Mouse (Mus musculus) left cerebral cortex, adult 11 months (tissue): ENCODE data around the gene Nsg2.
"Not testable (repeated sequence)": the region's sequence is repeated elsewhere in the genome, so short reads cannot be mapped to it uniquely, and the experiment has no call there.

ENCODE experiments used
- DNase-seq: peaks from one replicate; pipeline ENCODE4 v3.0.0; 2022; ENCODE audit warnings: low spot score

The Nsg2 gene

GRCm38 (mm10) chr11:32000281-32000680 is at the start of gene Nsg2:
Gene Nsg2, plus strand, starts transcription at chr11:32000463.
- peak; percentile 81 for DNase-seq

- no peak for DNase-seq
These were observed 40.2 kb upstream of the Nsg2 start for GRCm38 (mm10) chr11:31960071-31960470.

DNA sequence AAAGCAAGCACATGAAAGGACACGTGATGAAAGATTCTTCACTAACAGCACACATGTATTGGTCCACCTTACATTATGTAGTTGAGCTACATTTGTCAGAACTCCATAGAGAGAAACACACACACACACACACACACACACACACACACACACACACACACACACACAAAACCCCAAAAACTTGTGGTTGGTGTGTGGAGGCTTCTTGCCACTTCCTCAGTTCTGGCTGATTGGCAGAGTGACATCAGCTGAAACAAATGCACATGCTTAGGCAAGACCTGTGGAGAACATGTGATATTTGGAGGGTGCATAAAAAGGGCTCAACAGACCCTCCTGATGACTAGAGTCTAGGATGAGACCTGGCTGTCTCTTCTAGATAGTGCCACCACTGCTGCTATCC is 36.3 kb upstream of the Nsg2 start:
- DNase-seq: no peak

DNA sequence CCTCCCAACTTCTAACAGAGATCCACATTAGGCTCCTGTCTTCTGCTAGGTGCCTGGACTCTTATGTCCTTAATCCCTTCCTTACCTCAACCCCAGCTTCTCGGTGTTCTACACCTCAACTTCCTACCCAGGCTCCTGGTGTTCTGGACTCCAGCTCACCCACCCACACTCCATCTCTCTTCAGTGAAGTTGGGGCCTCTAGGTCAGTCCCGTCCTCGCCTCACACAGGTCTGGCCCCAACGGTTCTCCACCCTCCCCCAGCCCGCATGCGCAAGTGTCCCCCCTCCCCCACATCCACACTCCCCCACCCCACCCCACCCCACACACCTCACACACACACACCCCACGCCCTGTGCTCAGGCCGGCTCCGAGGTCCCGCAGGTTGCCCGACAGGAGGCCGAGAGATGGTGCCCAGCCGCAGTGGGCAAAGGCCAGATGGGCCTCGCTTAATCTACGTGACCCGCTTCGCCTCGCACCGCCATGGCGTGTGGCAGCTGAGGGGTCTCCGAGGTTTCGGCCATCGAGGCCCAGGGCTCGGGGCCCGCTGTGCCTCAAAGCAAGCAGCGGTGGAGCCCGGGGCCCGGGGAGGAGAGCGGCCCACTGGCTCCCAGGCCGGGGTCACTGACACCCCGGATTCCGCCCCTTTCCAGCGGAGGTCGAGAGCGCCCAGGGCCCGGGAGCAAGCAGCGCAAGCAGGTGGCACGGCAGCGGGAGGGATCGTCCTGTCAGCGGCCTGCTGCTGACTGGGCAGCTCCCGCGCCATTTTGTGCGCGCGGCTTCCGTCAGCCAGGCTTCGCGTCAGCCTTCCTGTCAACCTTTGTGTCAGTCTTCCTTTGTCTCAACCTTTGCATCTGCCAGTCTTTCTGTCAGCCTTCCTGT is 34.8 kb upstream of the Nsg2 start, which contains the start of gene 4930524B15Rik:
4930524B15Rik (plus strand) TSS at position 337 of the 879 bp plus-strand sequence.
- no peak for DNase-seq

DNA sequence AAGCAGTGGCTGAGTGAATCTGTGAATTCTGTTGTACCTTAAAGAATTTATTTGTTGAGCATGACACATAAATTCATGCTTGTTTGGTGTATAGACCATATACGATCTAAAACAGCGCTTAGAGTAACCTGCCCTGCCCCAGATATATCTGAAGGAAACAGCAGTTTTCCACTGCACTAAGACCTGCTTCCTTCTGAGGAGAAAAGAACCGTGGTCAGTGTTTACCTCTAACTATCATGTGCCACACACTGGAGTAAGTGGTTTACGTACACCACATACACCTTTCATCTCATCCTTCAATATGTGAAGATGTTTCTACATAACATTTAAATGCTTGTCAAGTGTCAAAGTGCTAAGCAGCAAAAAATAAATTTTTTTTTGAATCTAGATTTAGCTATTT is 26.1 kb upstream of the Nsg2 start:
- DNase-seq: no peak

- DNase-seq: no peak
These were observed 25.4 kb upstream of the Nsg2 start for GRCm38 (mm10) chr11:31974826-31975225.

DNA sequence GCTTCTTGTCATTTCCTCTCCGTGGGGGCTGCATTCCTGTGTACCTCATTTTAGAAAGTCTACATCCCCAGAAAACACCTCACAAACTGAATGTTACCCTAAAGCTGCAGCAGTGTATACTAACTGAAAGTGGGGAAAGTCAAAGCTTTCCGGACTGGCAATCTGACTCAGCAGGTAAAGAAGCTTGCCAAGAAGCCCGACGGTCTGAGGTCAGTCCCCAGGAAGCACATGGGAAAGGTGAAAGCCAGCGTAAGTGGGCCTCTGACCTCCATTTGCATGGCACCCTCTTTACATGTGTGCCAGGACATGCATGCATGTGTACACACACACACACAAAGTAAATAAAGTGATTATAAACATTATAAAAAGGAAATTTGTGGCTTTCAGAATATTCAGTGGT is 24.6 kb upstream of the Nsg2 start:
- no peak for DNase-seq

DNA sequence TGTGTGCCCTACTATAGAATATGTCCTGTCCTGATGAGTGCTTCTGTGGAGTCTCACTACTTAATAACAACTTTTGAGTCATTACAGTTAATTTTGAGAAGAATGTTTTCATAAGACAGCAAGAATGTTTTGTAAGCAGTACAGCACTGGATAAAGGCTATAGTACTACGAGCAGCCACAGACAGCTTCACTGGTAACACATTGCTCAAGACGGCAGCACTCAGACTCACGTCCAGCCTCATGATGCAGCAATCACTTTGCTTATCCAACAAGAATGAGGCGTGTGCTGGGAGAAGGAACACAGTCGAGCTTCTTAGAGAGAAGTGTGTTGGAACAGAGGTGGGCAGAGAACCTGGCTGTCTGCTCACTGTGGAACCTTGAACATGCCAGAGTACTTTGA is 24.1 kb upstream of the Nsg2 start:
- no peak for DNase-seq

DNA sequence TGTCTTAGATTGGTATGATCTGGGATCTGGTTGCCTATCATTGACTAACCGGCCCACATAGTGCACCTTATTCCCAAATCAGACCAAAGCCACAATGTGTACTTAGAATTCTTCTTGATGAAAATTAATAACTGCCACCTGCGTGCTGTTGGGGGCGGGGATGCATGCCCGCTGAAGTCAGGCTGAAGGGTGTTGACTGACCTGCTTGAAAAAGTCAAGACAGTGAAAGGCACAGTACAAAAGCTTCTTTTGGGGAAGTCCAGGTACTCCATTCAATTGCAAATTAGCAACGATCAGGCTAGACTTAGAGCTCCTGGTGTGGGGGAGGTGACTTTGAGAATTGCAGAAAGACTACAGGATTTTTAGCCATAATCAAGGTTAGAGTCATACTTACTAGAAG is 20.2 kb upstream of the Nsg2 start:
- not testable (repeated sequence) for DNase-seq

DNA sequence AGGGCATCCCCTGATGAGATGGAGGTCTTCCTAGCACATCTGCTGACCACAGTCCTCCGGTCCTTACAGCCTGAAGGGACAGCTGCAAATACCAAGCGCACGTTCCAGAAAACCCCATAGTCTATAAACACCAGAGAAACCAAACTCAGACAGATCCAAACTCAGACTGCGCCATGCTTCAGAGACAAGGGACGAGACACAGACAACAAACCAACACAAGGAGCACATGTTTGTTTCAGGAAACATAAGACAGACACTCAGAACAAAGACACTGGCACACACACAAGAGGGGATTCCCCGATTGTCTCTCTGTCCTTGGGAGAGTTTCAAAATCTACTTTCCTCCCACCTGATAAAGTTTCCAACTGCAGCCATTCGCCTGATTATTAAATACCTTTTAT is 18.4 kb upstream of the Nsg2 start:
- DNase-seq: no peak

DNA sequence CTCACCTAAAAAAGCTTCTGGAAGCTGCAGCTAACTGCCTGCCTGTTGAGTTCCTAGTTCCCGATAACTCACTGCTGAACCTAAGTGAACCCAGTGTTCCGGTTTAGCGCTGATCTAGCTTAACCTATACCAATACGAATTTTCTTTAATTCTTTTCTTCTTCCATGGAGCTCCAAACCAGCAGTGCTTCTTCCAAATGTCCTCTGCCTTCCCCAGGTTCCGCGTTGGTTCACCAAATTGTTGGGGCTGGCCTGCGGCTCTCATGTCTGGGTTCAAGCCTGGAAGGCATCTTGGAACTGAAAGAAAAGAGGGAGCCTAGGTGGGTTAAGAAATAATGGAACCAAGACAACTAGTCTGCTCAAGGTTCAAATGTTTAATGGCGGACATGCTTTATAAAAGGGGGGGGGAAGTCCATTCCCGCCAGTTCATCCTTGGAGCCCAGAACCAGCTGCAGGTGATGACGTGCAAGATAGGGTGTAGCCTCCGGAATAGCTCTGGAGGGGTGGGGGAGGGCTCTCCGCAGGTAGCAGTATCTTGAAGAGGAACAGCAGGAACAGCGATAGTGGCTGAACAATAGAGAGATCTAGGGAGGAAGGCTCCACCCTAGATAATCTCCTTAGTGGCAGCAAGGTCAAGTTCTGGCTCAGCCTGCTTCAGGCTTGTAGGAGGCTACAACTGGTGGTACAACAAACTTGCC is 17.9 kb upstream of the Nsg2 start:
- not testable (repeated sequence) for DNase-seq

DNA sequence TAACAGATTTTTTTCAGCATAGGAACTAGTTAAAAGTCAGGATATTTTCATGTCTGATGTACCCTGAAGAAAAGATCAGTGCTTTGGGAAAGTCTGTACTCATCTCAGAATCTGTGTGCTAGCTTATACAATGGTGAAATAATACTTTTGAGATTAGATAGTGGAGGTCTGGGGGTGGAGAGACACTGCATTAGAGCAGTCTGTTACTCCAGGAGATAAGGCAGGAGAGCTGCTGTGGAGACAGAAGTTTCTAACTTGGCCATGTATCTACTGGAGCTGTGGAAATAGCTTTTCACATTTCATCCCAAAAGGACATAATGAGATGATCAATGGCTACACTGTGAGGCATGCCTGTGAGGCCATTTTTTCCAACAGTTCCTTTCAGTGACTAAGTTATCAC is 17.0 kb upstream of the Nsg2 start:
- no peak for DNase-seq

DNA sequence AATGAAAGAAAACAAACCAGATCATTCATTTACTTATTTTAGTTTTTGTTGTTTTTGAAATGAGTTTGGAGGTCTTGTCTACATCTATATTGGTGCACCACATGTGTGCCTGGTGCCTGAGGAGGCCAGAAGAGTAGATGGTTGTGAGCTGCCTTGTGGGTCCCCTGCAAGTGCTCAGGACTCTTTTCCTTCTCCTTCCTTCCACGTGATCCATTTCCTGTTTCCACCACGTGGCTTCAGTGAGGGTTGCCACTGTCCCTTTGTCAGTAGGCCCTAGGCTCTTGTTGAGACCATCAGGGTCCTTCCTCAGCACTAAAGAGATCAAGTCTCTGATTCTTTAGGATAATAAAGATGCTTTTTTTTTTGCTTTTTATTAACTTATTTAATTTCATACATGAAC is 15.5 kb upstream of the Nsg2 start:
- no peak for DNase-seq

GRCm38 (mm10) chr11:31992535-31992934 is 7.7 kb upstream of the Nsg2 start:
- DNase-seq: no peak

GRCm38 (mm10) chr11:31999716-32000115 is 547 bp upstream of the Nsg2 start:
- no peak for DNase-seq

DNA sequence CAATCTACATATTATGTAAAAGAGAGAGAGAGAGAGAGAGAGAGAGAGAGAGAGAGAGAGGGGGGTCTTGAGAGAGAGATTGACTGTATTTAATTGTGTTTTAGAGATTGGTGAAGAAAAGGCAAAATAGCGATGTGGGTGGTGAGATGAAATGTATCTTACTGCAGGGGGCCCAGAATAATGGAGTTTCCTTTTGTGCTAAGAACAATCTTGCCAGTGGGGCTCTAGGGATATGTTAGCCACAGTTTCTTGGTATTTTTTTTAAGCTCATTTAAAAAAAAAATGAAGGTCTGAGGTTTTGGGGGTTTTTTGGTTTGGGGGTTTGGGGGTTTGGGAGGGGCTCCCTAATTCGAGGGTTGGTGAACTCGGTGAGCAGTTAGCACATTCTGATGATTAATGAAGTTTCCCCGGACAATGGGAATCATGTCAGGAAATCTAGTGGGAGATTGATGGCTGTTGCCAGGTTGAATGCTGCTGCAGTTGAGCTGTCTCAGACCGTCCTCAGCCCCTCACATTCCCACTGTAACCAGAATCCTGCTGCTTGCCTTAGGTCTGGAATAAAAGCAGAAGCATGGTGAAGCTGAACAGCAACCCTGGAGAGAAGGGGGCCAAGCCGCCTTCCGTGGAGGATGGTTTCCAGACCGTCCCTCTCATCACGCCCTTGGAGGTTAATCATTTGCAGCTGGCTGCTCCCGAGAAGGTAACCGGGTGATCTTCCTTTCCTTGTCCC is 1.1 kb downstream of the Nsg2 start:
- DNase-seq: no peak

- no peak for DNase-seq
These were observed 2.4 kb downstream of the Nsg2 start for GRCm38 (mm10) chr11:32002670-32003072.

GRCm38 (mm10) chr11:32008049-32008448 is 7.8 kb downstream of the Nsg2 start:
- DNase-seq: not testable (repeated sequence)

DNA sequence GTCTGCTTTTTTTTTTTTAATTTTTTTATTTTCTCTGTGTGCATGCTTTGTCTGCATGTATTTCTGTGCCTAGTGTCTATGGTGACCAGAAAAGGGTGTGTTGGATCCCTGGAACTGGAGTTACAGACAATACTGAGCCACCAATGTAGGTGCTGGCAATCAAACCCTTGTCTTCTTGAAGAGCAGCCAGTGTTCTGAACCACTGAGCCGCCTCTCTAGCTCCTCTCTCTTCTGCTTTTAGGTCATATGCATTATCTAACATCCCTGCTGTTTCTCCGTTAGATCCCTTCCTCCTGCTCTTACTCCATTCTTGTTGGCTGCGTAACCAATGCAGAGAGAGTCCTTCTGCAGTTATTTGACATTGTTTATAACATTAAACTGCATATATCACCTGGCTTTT is 8.6 kb downstream of the Nsg2 start:
- no peak for DNase-seq

GRCm38 (mm10) chr11:32009961-32010662 is 9.8 kb downstream of the Nsg2 start:
- no peak for DNase-seq

DNA sequence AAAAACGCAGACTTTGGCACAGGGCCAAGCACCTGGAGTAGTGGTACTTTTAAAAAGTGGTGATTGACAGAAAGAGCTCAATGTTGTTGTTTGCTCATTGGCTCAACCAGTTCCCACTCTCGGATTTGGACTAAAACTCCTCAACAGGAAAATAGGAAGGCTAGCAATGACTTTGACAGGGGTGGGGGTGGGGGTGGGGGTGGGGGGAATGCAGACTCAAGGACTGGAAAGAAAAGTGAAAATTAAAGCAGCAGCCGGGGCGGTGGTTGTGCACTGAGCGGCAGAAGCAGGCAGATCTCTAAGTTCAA is 10.4 kb downstream of the Nsg2 start:
- no peak for DNase-seq
